Mouse (Mus musculus): ENCODE measurements at regions not wholly inside any gene's neighbourhood (a gene's known extent, or its start where the extent isn't known, plus 50 kb on each side); places are given as distances from the start of the nearest gene placed in this dataset.

DNA sequence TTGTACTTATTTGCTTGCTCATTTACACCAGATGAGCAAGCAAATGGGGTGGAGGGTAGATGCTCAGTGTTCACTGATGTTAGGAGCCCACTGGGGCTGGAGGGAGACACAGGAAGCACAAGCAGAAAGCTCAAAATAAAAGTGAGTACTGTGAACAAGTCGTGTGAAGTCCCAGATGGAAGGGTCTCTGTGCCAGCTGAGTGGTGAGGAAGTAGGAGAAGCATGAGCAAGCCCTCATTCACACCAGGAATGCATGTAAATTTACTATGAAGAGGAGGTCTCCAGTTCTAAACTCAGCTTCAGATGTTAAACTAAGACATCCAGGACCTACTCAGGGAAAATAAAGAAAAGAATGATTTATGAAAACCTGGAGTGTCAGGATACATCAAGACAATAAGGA is 1375.2 kb downstream of the Defb40 start:
- TF ChIP-seq POLR2A (IDR thresholded peaks at IDR 0.05; ENCODE audit: extremely low read depth, insufficient read depth, low read length) (no peak), CTCF (IDR thresholded peaks at IDR 0.05; ENCODE audit: extremely low read depth, insufficient read depth, low read length) (no peak)

All from cortical plate, adult 2 months (tissue).